Mouse (Mus musculus): ENCODE measurements at regions not wholly inside any gene's neighbourhood (a gene's known extent, or its start where the extent isn't known, plus 50 kb on each side); places are given as distances from the start of the nearest gene placed in this dataset.

DNA sequence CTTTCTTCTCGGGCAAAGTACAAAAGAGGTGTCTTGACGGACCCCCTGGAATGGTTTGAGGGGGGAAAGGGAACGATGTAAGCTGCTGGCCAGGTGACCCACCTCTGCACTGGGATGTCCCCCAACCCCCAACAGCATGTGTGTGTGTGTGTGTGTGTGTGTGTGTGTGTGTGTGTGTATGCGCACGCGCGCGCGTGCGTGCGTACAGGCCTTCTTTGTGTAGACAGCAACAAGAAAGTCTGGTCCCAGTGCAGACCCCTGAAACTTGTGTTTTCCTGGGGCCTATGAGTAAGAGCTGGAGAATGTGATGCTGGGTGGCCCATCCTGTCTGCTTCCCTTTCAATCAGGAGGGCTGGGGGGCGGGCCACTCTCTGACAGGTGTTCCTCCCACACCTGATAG is 118.7 kb upstream of the 4930535I16Rik start:
- TF ChIP-seq CTCF (IDR thresholded peaks at IDR 0.05; ENCODE audit: low read depth): no peak
- no peak for ATAC-seq

DNA sequence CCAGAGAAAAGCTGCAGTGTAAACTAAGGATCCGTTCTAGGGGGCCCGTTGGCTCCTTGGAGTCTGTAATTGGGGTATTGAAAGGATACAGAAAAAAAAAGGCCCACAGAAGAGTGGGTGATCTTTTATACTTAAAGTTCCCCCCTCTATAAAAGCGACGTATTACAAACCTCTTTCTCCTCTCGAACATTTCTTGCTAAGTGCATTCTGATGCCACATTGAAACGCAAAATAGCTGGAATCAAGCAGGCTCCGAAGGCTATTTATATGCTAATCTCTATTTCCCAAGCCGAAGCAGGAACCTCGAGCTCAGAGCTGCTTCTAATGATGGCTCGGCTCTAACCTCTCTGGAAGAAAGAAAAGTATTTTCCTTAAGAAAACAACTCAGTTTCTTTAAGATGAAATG is 117.8 kb upstream of the 4930535I16Rik start:
- H3K4me3 ChIP-seq (ENCODE audit: low read depth, low read length): no peak overlapping the region
- H3K27me3 ChIP-seq (replicated peaks; ENCODE audit: control insufficient read depth, insufficient read depth, low read length): 0 out of 2 replicates have a peak, but pooled peaks cover 3% of the 10 kb centered on the region
- no peak for ATAC-seq
- H3K9ac ChIP-seq (ENCODE audit: low read depth, low read length): no peak overlapping the region
- no peak for TF ChIP-seq CTCF (IDR thresholded peaks at IDR 0.05; ENCODE audit: low read depth)
- no peaks in the 10 kb centered on the region for H3K9me3 ChIP-seq (ENCODE audit: control insufficient read depth)
- H3K36me3 ChIP-seq (ENCODE audit: control insufficient read depth, insufficient read depth): no peaks in the 10 kb centered on the region
- H3K4me2 ChIP-seq (replicated peaks; ENCODE audit: low read depth): no peak overlapping the region
- 34% methylated on average over 10 of the region's 10 CpGs for WGBS
- H3K4me1 ChIP-seq (replicated peaks; ENCODE audit: control insufficient read depth, insufficient read depth, low read length): no peaks in the 10 kb centered on the region
- no peak overlapping the region for H3K27ac ChIP-seq (ENCODE audit: low read depth, low read length)

More for the DNA sequence above, 118.7 kb upstream of the 4930535I16Rik start:
- no peak overlapping the region for H3K4me3 ChIP-seq (ENCODE audit: low read depth, low read length)
- H3K4me1 ChIP-seq (replicated peaks; ENCODE audit: control insufficient read depth, insufficient read depth, low read length): no peaks in the 10 kb centered on the region
- H3K9me3 ChIP-seq (ENCODE audit: control insufficient read depth): no peaks in the 10 kb centered on the region
- H3K36me3 ChIP-seq (ENCODE audit: control insufficient read depth, insufficient read depth): no peaks in the 10 kb centered on the region
- H3K9ac ChIP-seq (ENCODE audit: low read depth, low read length): no peak overlapping the region
- 0 out of 2 replicates have a peak, but pooled peaks cover 3% of the 10 kb centered on the region for H3K27me3 ChIP-seq (replicated peaks; ENCODE audit: control insufficient read depth, insufficient read depth, low read length)
- 65% methylated on average over 12 of the region's 12 CpGs for WGBS
- no peak overlapping the region for H3K27ac ChIP-seq (ENCODE audit: low read depth, low read length)
- no peak overlapping the region for H3K4me2 ChIP-seq (replicated peaks; ENCODE audit: low read depth)

DNA sequence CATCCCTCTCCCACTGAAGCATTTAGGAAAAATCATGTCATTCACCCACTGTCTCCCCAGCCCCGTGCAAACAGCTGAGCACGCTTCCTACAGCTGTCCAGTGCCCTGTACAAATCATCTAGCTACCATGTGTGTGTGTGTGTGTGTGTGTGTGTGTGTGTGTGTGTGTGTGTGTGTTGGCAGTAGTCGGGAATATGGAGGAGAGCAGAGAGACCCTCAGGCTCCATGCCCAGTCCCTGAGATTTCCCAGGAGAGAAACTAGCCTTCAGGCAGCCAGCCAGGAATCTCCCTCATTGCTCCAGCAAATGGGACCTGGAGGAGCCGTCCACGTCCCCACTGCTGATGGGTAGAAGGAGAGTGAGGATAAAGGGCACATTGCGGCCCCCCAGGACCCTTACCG is 117.4 kb upstream of the 4930535I16Rik start:
- no peak overlapping the region for H3K4me3 ChIP-seq (ENCODE audit: low read depth, low read length)
- no peak overlapping the region for H3K4me2 ChIP-seq (replicated peaks; ENCODE audit: low read depth)
- H3K9me3 ChIP-seq (ENCODE audit: control insufficient read depth): no peaks in the 10 kb centered on the region
- H3K36me3 ChIP-seq (ENCODE audit: control insufficient read depth, insufficient read depth): no peaks in the 10 kb centered on the region
- 41% methylated on average over 7 of the region's 7 CpGs for WGBS
- H3K9ac ChIP-seq (ENCODE audit: low read depth, low read length): no peak overlapping the region
- no peak for ATAC-seq
- H3K27me3 ChIP-seq (replicated peaks; ENCODE audit: control insufficient read depth, insufficient read depth, low read length): 0 out of 2 replicates have a peak, but pooled peaks cover 3% of the 10 kb centered on the region
- H3K4me1 ChIP-seq (replicated peaks; ENCODE audit: control insufficient read depth, insufficient read depth, low read length): no peaks in the 10 kb centered on the region
- no peak overlapping the region for H3K27ac ChIP-seq (ENCODE audit: low read depth, low read length)
- TF ChIP-seq CTCF (IDR thresholded peaks at IDR 0.05; ENCODE audit: low read depth): no peak

DNA sequence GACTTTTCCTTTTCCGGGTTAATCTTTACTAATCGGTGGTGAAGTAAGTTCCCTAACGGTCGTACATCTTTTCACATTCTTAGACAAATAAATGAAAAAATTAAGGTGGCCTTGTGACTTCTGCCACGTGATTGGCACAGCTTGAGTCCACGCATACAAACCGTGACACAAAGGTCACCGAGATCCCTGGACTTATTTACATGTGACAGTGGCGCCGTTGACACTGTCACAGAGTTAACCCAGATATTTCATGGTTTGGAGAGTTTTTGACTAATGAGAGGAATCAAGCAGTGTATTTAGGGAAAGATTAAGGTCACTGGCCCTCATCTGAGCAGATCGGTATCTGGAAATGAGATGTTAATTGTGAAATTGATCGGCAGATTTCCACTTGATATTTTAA is 110.2 kb upstream of the 4930535I16Rik start:
- Histone ChIP-seq H3K4me3 (ENCODE audit: low read depth, low read length) (no peak overlapping the region), H3K9ac (ENCODE audit: low read depth, low read length) (no peak overlapping the region), H3K27ac (ENCODE audit: low read depth, low read length) (no peak overlapping the region), H3K4me2 (replicated peaks; ENCODE audit: low read depth) (no peak overlapping the region), H3K9me3 (ENCODE audit: control insufficient read depth) (no peaks in the 10 kb centered on the region), H3K4me1 (replicated peaks; ENCODE audit: control insufficient read depth, insufficient read depth, low read length) (no peaks in the 10 kb centered on the region), H3K36me3 (ENCODE audit: control insufficient read depth, insufficient read depth) (no peaks in the 10 kb centered on the region), H3K27me3 (replicated peaks; ENCODE audit: control insufficient read depth, insufficient read depth, low read length) (no peaks in the 10 kb centered on the region)
- no peak for ATAC-seq
- TF ChIP-seq CTCF (IDR thresholded peaks at IDR 0.05; ENCODE audit: low read depth): no peak
- 84% methylated on average over 12 of the region's 12 CpGs for WGBS

DNA sequence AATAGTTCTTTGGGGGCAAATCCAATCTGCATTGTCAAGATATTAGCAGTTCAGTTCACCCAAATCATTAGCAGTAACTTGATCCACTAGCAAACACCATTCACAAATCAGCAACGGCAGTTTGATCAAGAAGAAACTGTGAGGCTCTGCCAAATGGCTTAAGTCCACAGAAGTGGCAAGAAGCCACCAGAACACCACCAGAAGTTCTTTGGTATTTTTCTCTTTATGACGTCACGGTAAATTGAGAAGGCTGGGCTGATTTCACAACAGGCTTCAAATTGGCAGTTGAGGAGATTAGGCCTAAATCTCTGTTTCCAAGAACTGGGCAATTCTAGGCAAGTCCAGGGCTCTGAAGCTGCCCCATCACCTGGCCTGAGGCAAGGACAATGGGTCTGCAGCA is 98.6 kb upstream of the 4930535I16Rik start:
- WGBS: 74% methylated on average over 3 of the region's 3 CpGs
- H3K27me3 ChIP-seq (replicated peaks; ENCODE audit: control insufficient read depth, insufficient read depth, low read length): no peaks in the 10 kb centered on the region
- no peaks in the 10 kb centered on the region for H3K36me3 ChIP-seq (ENCODE audit: control insufficient read depth, insufficient read depth)
- ATAC-seq: no peak
- H3K9ac ChIP-seq (ENCODE audit: low read depth, low read length): no peak overlapping the region
- no peak overlapping the region for H3K4me2 ChIP-seq (replicated peaks; ENCODE audit: low read depth)
- TF ChIP-seq CTCF (IDR thresholded peaks at IDR 0.05; ENCODE audit: low read depth): no peak
- H3K9me3 ChIP-seq (ENCODE audit: control insufficient read depth): no peaks in the 10 kb centered on the region
- no peak overlapping the region for H3K4me3 ChIP-seq (ENCODE audit: low read depth, low read length)
- no peaks in the 10 kb centered on the region for H3K4me1 ChIP-seq (replicated peaks; ENCODE audit: control insufficient read depth, insufficient read depth, low read length)
- no peak overlapping the region for H3K27ac ChIP-seq (ENCODE audit: low read depth, low read length)

DNA sequence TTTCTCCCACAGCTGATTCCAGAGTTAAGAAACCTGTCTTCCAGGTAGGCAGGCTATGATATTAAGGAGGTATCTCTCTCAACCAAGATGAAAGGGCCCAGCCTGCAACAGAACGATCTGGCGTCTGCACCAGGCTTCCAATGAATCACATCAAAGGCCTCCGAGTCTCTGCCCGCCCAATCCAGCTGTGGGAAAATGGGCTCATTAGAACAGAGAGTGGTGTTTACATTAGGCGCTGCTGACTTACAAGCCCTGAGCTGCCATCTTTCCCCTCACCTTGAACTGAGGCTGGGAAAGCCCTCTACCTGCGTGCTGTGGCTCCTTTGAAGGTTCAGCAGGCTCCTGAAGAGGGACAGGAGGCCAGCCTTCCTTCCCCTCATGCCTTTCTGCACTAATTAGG is 97.5 kb upstream of the 4930535I16Rik start:
- no peaks in the 10 kb centered on the region for H3K4me1 ChIP-seq (replicated peaks; ENCODE audit: control insufficient read depth, insufficient read depth, low read length)
- H3K4me3 ChIP-seq (ENCODE audit: low read depth, low read length): no peak overlapping the region
- 23% methylated on average over 6 of the region's 6 CpGs for WGBS
- no peak overlapping the region for H3K27ac ChIP-seq (ENCODE audit: low read depth, low read length)
- no peak for TF ChIP-seq CTCF (IDR thresholded peaks at IDR 0.05; ENCODE audit: low read depth)
- H3K9me3 ChIP-seq (ENCODE audit: control insufficient read depth): no peaks in the 10 kb centered on the region
- no peak overlapping the region for H3K9ac ChIP-seq (ENCODE audit: low read depth, low read length)
- H3K4me2 ChIP-seq (replicated peaks; ENCODE audit: low read depth): no peak overlapping the region
- H3K27me3 ChIP-seq (replicated peaks; ENCODE audit: control insufficient read depth, insufficient read depth, low read length): no peaks in the 10 kb centered on the region
- no peaks in the 10 kb centered on the region for H3K36me3 ChIP-seq (ENCODE audit: control insufficient read depth, insufficient read depth)
- no peak for ATAC-seq

DNA sequence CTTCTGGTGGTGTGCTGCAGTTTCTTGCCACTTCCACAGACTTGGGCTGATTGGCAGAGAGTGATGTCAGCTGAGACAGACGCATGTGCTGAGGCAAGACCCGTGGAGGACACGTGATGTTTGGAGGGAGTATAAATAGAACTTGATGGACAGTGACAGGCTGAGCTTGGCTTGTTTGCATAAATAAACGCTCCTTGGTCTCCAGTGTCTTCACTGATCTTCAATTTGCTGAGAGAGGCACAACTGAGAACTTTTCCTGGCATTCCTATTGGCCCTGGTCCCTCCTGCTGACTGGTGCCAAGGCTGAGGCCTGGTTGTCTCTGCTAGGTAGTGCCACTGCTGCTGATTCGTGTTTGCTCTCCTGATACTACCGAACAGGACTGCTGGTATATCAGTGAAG is 94.6 kb upstream of the 4930535I16Rik start:
- no peak overlapping the region for H3K27ac ChIP-seq (ENCODE audit: low read depth, low read length)
- H3K4me3 ChIP-seq (ENCODE audit: low read depth, low read length): no peak overlapping the region
- no peaks in the 10 kb centered on the region for H3K27me3 ChIP-seq (replicated peaks; ENCODE audit: control insufficient read depth, insufficient read depth, low read length)
- H3K9ac ChIP-seq (ENCODE audit: low read depth, low read length): no peak overlapping the region
- no peak overlapping the region for H3K4me2 ChIP-seq (replicated peaks; ENCODE audit: low read depth)
- no peaks in the 10 kb centered on the region for H3K36me3 ChIP-seq (ENCODE audit: control insufficient read depth, insufficient read depth)
- 51% methylated on average over 6 of the region's 6 CpGs for WGBS
- no peak for TF ChIP-seq CTCF (IDR thresholded peaks at IDR 0.05; ENCODE audit: low read depth)
- ATAC-seq: no peak
- no peaks in the 10 kb centered on the region for H3K9me3 ChIP-seq (ENCODE audit: control insufficient read depth)
- no peaks in the 10 kb centered on the region for H3K4me1 ChIP-seq (replicated peaks; ENCODE audit: control insufficient read depth, insufficient read depth, low read length)

All from intestine, postnatal 0 days (tissue).